Mouse (Mus musculus): ENCODE results near the gene Myrip. TPM values are rescaled to one million over a fixed set of nuclear protein-coding genes. Genes with fewer than 3 reads are reported as not detected.

The Myrip gene
- total RNA-seq, 1 experiment, result 0.40 TPM

DNA sequence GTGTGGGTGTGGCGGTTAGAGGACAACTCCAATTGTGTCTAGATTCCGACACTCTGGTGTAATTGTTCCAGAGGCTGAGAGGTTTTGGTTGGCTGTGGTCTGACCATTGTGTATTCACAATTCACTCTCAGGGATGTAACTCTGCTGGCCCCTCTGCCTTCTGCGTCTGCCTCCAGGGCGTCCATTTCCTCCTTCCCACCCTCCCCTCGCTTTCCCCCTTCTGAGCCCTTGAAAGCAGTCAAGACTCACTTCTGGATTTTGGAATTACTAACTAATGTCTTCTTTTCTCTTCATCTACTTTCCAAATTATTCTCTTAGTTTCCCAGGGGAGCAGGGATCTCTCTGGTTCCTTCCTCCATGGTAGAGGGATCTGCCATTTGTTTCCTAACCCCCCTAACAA, 8.8 kb upstream of the Myrip start:
- no peak overlapping the region for H3K9ac ChIP-seq (ENCODE audit: insufficient read depth, low read depth, low read length, poor library complexity, severe bottlenecking)
- H3K9me3 ChIP-seq (ENCODE audit: control insufficient read depth, insufficient read depth, low read depth, low read length), result no peaks in the 10 kb centered on the region
- no peaks in the 10 kb centered on the region for H3K4me1 ChIP-seq (ENCODE audit: control insufficient read depth in 2 of 2, insufficient read depth in 2 of 2, low read length in 2 of 2, poor library complexity in 1 of 2)
- no peaks in the 10 kb centered on the region for H3K36me3 ChIP-seq (ENCODE audit: control insufficient read depth, insufficient read depth, low read length, poor library complexity, severe bottlenecking)
- DNase-seq (ENCODE audit: low read depth, low spot score), result no peak
- H3K4me3 ChIP-seq (ENCODE audit: insufficient read depth in 1 of 2, low read depth in 1 of 2, low read length in 2 of 2, poor library complexity in 1 of 2, severe bottlenecking in 1 of 2), result no peak overlapping the region
- no peak overlapping the region for H3K27ac ChIP-seq (ENCODE audit: insufficient read depth, low read depth, low read length, poor library complexity, severe bottlenecking)
- no peak for TF ChIP-seq ZNF384 (IDR thresholded peaks at IDR 0.05; ENCODE audit: low read depth, low read length)
- TF ChIP-seq HCFC1 (IDR thresholded peaks at IDR 0.05; ENCODE audit: borderline replicate concordance, insufficient read depth, low read length), result no peak
- no peak for TF ChIP-seq ZC3H11A (IDR thresholded peaks at IDR 0.05; ENCODE audit: borderline replicate concordance, low read depth, low read length)
- no peak for TF ChIP-seq MAFK (IDR thresholded peaks at IDR 0.05; ENCODE audit: insufficient read depth, low read depth, low read length)
- TF ChIP-seq CHD2 (IDR thresholded peaks at IDR 0.05; ENCODE audit: low read depth, low read length), result no peak
- in situ Hi-C loops (cut with MboI; ENCODE audit: low sequenced_read_pairs in 2 of 2, unreplicated experiment in 2 of 2), result no loop called here

DNA sequence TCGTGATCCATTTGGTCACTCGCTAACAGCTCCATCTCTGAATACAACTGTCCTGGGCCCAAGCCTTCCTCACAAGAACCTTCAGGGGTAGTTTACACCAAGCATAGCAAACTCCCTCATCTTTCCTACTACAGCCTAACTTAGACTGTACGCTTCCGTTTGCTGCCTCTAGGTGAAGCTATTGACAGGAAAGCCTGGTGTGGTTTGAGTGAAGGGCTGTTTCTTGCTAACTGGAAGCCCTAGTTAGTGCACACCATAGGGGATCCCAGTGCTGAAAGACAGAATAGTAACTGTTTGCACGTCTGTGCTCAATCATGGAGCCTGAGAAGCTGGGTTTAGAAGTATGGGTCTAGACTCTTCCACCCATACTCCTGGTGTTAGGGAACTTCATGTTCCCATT, 5.8 kb upstream of the Myrip start:
- Histone ChIP-seq H3K9me3 (ENCODE audit: control insufficient read depth, insufficient read depth, low read depth, low read length) (no peaks in the 10 kb centered on the region), H3K4me1 (ENCODE audit: control insufficient read depth in 2 of 2, insufficient read depth in 2 of 2, low read length in 2 of 2, poor library complexity in 1 of 2) (no peaks in the 10 kb centered on the region), H3K27ac (ENCODE audit: insufficient read depth, low read depth, low read length, poor library complexity, severe bottlenecking) (no peak overlapping the region), H3K4me3 (ENCODE audit: insufficient read depth in 1 of 2, low read depth in 1 of 2, low read length in 2 of 2, poor library complexity in 1 of 2, severe bottlenecking in 1 of 2) (no peak overlapping the region), H3K9ac (ENCODE audit: insufficient read depth, low read depth, low read length, poor library complexity, severe bottlenecking) (no peak overlapping the region), H3K36me3 (ENCODE audit: control insufficient read depth, insufficient read depth, low read length, poor library complexity, severe bottlenecking) (no peaks in the 10 kb centered on the region)
- in situ Hi-C loops (cut with MboI; ENCODE audit: low sequenced_read_pairs in 2 of 2, unreplicated experiment in 2 of 2), result no loop called here
- TF ChIP-seq HCFC1 (IDR thresholded peaks at IDR 0.05; ENCODE audit: borderline replicate concordance, insufficient read depth, low read length) (no peak), MAFK (IDR thresholded peaks at IDR 0.05; ENCODE audit: insufficient read depth, low read depth, low read length) (no peak), CHD2 (IDR thresholded peaks at IDR 0.05; ENCODE audit: low read depth, low read length) (no peak), ZNF384 (IDR thresholded peaks at IDR 0.05; ENCODE audit: low read depth, low read length) (no peak), ZC3H11A (IDR thresholded peaks at IDR 0.05; ENCODE audit: borderline replicate concordance, low read depth, low read length) (no peak)
- DNase-seq (ENCODE audit: low read depth, low spot score), result no peak

DNA sequence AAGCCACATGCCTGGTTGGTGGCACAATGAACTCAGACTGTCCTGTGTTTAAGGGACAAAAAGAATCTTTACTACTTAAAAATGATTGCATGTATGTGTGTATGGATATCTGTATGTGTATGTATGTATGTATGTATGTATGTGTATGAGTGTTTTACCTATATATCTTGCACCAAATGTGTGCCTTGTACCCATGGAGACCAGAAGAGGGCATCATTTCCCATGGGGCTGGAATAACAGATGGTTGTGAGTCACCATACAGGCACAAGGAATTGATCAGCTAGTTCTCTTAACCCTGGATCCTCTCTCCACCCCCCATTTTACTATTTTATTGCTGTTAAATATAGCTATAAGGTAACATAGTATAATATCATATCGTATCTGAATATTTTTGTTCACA, 4.4 kb upstream of the Myrip start:
- Histone ChIP-seq H3K4me1 (ENCODE audit: control insufficient read depth in 2 of 2, insufficient read depth in 2 of 2, low read length in 2 of 2, poor library complexity in 1 of 2) (no peaks in the 10 kb centered on the region), H3K27ac (ENCODE audit: insufficient read depth, low read depth, low read length, poor library complexity, severe bottlenecking) (no peak overlapping the region), H3K9ac (ENCODE audit: insufficient read depth, low read depth, low read length, poor library complexity, severe bottlenecking) (no peak overlapping the region), H3K36me3 (ENCODE audit: control insufficient read depth, insufficient read depth, low read length, poor library complexity, severe bottlenecking) (no peaks in the 10 kb centered on the region), H3K9me3 (ENCODE audit: control insufficient read depth, insufficient read depth, low read depth, low read length) (no peaks in the 10 kb centered on the region), H3K4me3 (ENCODE audit: insufficient read depth in 1 of 2, low read depth in 1 of 2, low read length in 2 of 2, poor library complexity in 1 of 2, severe bottlenecking in 1 of 2) (no peak overlapping the region)
- in situ Hi-C loops (cut with MboI; ENCODE audit: low sequenced_read_pairs in 2 of 2, unreplicated experiment in 2 of 2), result no loop called here
- no peak for DNase-seq (ENCODE audit: low read depth, low spot score)
- no peak for TF ChIP-seq ZNF384 (IDR thresholded peaks at IDR 0.05; ENCODE audit: low read depth, low read length)
- TF ChIP-seq CHD2 (IDR thresholded peaks at IDR 0.05; ENCODE audit: low read depth, low read length), result no peak

DNA sequence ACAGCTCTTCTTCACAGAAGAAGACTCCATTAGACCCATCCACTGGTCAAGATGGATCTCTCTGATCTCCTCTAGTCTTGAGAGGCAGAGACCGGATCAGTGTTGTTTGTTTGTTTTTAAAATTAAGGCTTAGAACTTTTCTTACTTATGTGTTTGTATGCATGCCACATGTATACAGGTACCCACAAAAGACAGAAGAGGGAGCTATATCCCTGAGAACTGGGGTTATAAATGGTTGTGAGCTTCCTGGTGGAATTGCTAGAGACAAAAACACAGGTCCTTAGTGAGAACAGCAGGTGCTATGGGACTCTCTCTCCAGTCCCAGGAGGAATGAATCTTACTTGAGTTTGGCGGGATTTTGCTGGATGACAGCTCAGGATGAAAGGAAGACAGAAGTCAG, 1.9 kb upstream of the Myrip start:
- Histone ChIP-seq H3K36me3 (ENCODE audit: control insufficient read depth, insufficient read depth, low read length, poor library complexity, severe bottlenecking) (no peaks in the 10 kb centered on the region), H3K4me1 (ENCODE audit: control insufficient read depth in 2 of 2, insufficient read depth in 2 of 2, low read length in 2 of 2, poor library complexity in 1 of 2) (no peaks in the 10 kb centered on the region), H3K27ac (ENCODE audit: insufficient read depth, low read depth, low read length, poor library complexity, severe bottlenecking) (no peak overlapping the region), H3K4me3 (ENCODE audit: insufficient read depth in 1 of 2, low read depth in 1 of 2, low read length in 2 of 2, poor library complexity in 1 of 2, severe bottlenecking in 1 of 2) (no peak overlapping the region), H3K9ac (ENCODE audit: insufficient read depth, low read depth, low read length, poor library complexity, severe bottlenecking) (no peak overlapping the region), H3K9me3 (ENCODE audit: control insufficient read depth, insufficient read depth, low read depth, low read length) (no peaks in the 10 kb centered on the region)
- in situ Hi-C loops (cut with MboI; ENCODE audit: low sequenced_read_pairs in 2 of 2, unreplicated experiment in 2 of 2), result no loop called here
- DNase-seq (ENCODE audit: low read depth, low spot score), result no peak
- TF ChIP-seq HCFC1 (IDR thresholded peaks at IDR 0.05; ENCODE audit: borderline replicate concordance, insufficient read depth, low read length) (no peak), ZNF384 (IDR thresholded peaks at IDR 0.05; ENCODE audit: low read depth, low read length) (no peak), ZC3H11A (IDR thresholded peaks at IDR 0.05; ENCODE audit: borderline replicate concordance, low read depth, low read length) (no peak), CHD2 (IDR thresholded peaks at IDR 0.05; ENCODE audit: low read depth, low read length) (no peak), MAFK (IDR thresholded peaks at IDR 0.05; ENCODE audit: insufficient read depth, low read depth, low read length) (no peak)

DNA sequence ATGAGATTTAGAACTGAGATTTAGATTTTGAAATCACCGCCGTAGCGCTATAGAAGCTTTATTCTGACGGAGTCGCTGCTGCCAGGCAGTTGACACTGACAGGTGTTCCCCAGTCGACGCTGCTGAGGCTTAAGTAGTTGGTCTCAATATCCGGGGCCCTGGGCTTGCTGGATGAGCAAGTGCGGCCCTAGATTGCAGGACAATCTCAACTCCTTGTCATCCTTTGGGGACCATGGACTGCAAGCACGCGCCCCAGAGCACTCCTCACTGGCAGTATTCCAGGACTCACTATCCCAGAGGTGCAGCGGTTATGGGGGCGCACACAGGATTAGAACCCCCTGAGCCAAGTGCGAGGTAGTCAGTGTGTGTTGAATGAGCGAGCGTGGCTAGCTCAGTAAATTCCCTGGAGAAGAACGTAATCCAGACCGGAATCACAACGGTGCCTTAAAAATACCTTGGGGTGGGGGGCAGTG, 1.7 kb downstream of the Myrip start:
- H3K4me1 ChIP-seq (ENCODE audit: control insufficient read depth in 2 of 2, insufficient read depth in 2 of 2, low read length in 2 of 2, poor library complexity in 1 of 2), result no peaks in the 10 kb centered on the region
- no peak for DNase-seq (ENCODE audit: low read depth, low spot score)
- H3K9me3 ChIP-seq (ENCODE audit: control insufficient read depth, insufficient read depth, low read depth, low read length), result no peaks in the 10 kb centered on the region
- in situ Hi-C loops (cut with MboI; ENCODE audit: low sequenced_read_pairs in 2 of 2, unreplicated experiment in 2 of 2), result no loop called here
- H3K27ac ChIP-seq (ENCODE audit: insufficient read depth, low read depth, low read length, poor library complexity, severe bottlenecking), result no peak overlapping the region
- H3K9ac ChIP-seq (ENCODE audit: insufficient read depth, low read depth, low read length, poor library complexity, severe bottlenecking), result 0 out of 2 replicates have a peak overlapping the region, but pooled peaks have one; percentile 2
- H3K36me3 ChIP-seq (ENCODE audit: control insufficient read depth, insufficient read depth, low read length, poor library complexity, severe bottlenecking), result no peaks in the 10 kb centered on the region
- peak overlapping the region; percentile 73 to 74 for H3K4me3 ChIP-seq (ENCODE audit: insufficient read depth in 1 of 2, low read depth in 1 of 2, low read length in 2 of 2, poor library complexity in 1 of 2, severe bottlenecking in 1 of 2)
- TF ChIP-seq HCFC1 (IDR thresholded peaks at IDR 0.05; ENCODE audit: borderline replicate concordance, insufficient read depth, low read length) (no peak), ZNF384 (IDR thresholded peaks at IDR 0.05; ENCODE audit: low read depth, low read length) (no peak), ZC3H11A (IDR thresholded peaks at IDR 0.05; ENCODE audit: borderline replicate concordance, low read depth, low read length) (no peak), CHD2 (IDR thresholded peaks at IDR 0.05; ENCODE audit: low read depth, low read length) (no peak), MAFK (IDR thresholded peaks at IDR 0.05; ENCODE audit: insufficient read depth, low read depth, low read length) (no peak)

All from ES-E14 (cell line).